Mouse (Mus musculus) forebrain, embryonic 12.5 days (tissue): Measurements from ENCODE around the gene Prcd. TPM values are rescaled to one million over a fixed set of nuclear protein-coding genes. Genes with fewer than 3 reads are reported as not detected.
A peak's percentile ranks its signal among the peaks of the same experiment; 100 is the strongest.
"Not testable (repeated sequence)": the region's sequence is repeated elsewhere in the genome, so short reads cannot be mapped to it uniquely, and the experiment has no call there.

Experiments
- ATAC-seq: fragments of 200-750 bp; cut with Nextera tagmentation; 2 replicates; pipeline ENCODE4 v1.8.0; 2017; ENCODE audit warnings: moderate TSS enrichment; ENCODE audit not compliant: low FRiP score
- H3K27ac ChIP-seq: fragments of 300-500 bp; sonication (generic); 2 replicates; pipeline ENCODE4 v1.5.1; 2016; ENCODE audit warnings: mild to moderate bottlenecking
- H3K27me3 ChIP-seq: fragments of 300-500 bp; sonication (generic); 2 replicates; pipeline ENCODE4 v1.6.1; 2016; ENCODE audit warnings: mild to moderate bottlenecking
- H3K36me3 ChIP-seq: fragments of 300-500 bp; sonication (generic); replicated peaks from 2 replicates; pipeline ENCODE4 v1.6.1; 2016; ENCODE audit warnings: mild to moderate bottlenecking
- H3K4me1 ChIP-seq: fragments of 300-500 bp; sonication (generic); 2 replicates; pipeline ENCODE4 v1.6.1; 2016
- H3K4me2 ChIP-seq: fragments of 300-500 bp; sonication (generic); 2 replicates; pipeline ENCODE4 v1.6.1; 2016; ENCODE audit warnings: mild to moderate bottlenecking, moderate library complexity
- H3K4me3 ChIP-seq: fragments of 300-500 bp; sonication (generic); replicated peaks from 2 replicates; pipeline ENCODE4 v1.5.1; 2016; ENCODE audit warnings: mild to moderate bottlenecking
- H3K9ac ChIP-seq: fragments of 300-500 bp; sonication (generic); 2 replicates; pipeline ENCODE4 v1.6.1; 2016; ENCODE audit warnings: mild to moderate bottlenecking
- H3K9me3 ChIP-seq: fragments of 300-500 bp; sonication (generic); 2 replicates; pipeline ENCODE4 v1.6.1; 2016
- WGBS: fragments of 180-500 bp; shearing (Covaris S2); methylation state at CpG from one replicate; pipeline ENCODE4 v1.1.7; 2016; 5-methylcytosine and 5-hydroxymethylcytosine counted together
- polyA plus RNA-seq: library from polyadenylated mRNA; unstranded; fragments of >200 nt; fragmentation: Nextera tagmentation; extraction: Ambion mirVana; gene quantifications from 2 replicates; pipeline ENCODE4 v1.2.1, GENCODE M21; 2016

The Prcd gene
- polyA plus RNA-seq, 1 experiment from 2014 or later = 1.3 TPM

GRCm38 (mm10) chr11:116668381-116668825 is 15.1 kb downstream of the Prcd start:
- no peak overlapping the region for H3K4me3 ChIP-seq
- no peak overlapping the region for H3K27ac ChIP-seq
- H3K27me3 ChIP-seq = peaks cover 7% of the 10 kb centered on the region; the same call in 1 of the 2 replicates
- H3K4me1 ChIP-seq = peaks cover 45% of the 10 kb centered on the region
- WGBS = 80% methylated on average over 10 of the region's 10 CpGs
- peaks cover under 1% of the 10 kb centered on the region; the same call in 1 of the 2 replicates for H3K36me3 ChIP-seq
- H3K4me2 ChIP-seq = no peak overlapping the region
- H3K9me3 ChIP-seq = no peaks in the 10 kb centered on the region
- ATAC-seq = no peak
- no peak overlapping the region for H3K9ac ChIP-seq

- Histone ChIP-seq H3K4me1 (peaks cover 43% of the 10 kb centered on the region), H3K4me3 (no peak overlapping the region), H3K27ac (no peak overlapping the region), H3K36me3 (peaks cover 5% of the 10 kb centered on the region), H3K9ac (no peak overlapping the region), H3K9me3 (no peaks in the 10 kb centered on the region), H3K27me3 (peaks cover 6% of the 10 kb centered on the region; the same call in 1 of the 2 replicates), H3K4me2 (no peak overlapping the region)
- ATAC-seq = no peak
- 36% methylated on average over 7 of the region's 7 CpGs for WGBS
Measured at GRCm38 (mm10) chr11:116668839-116669238, 15.5 kb downstream of the Prcd start.

- Histone ChIP-seq H3K36me3 (peaks cover 10% of the 10 kb centered on the region), H3K4me1 (peaks cover 43% of the 10 kb centered on the region), H3K9me3 (no peaks in the 10 kb centered on the region), H3K4me2 (no peak overlapping the region), H3K9ac (no peak overlapping the region), H3K4me3 (no peak overlapping the region), H3K27ac (no peak overlapping the region), H3K27me3 (peaks cover 4% of the 10 kb centered on the region; the same call in 1 of the 2 replicates)
- 57% methylated on average over 5 of the region's 5 CpGs for WGBS
- ATAC-seq = no peak
Measured at GRCm38 (mm10) chr11:116669316-116669715, 16.0 kb downstream of the Prcd start.

- no peak overlapping the region for H3K4me2 ChIP-seq
- 71% methylated on average over 13 of the region's 13 CpGs for WGBS
- ATAC-seq = no peak
- no peak overlapping the region for H3K4me3 ChIP-seq
- H3K9me3 ChIP-seq = no peaks in the 10 kb centered on the region
- peaks cover 4% of the 10 kb centered on the region; the same call in 1 of the 2 replicates for H3K27me3 ChIP-seq
- H3K27ac ChIP-seq = no peak overlapping the region
- H3K4me1 ChIP-seq = peaks cover 43% of the 10 kb centered on the region
- no peak overlapping the region for H3K9ac ChIP-seq
- H3K36me3 ChIP-seq = peaks cover 16% of the 10 kb centered on the region
Measured at GRCm38 (mm10) chr11:116669787-116670365, 16.5 kb downstream of the Prcd start.

- ATAC-seq = no peak
- peaks cover 21% of the 10 kb centered on the region for H3K36me3 ChIP-seq
- WGBS = 90% methylated on average over 7 of the region's 7 CpGs
- H3K27ac ChIP-seq = no peak overlapping the region
- no peak overlapping the region for H3K9ac ChIP-seq
- H3K4me3 ChIP-seq = no peak overlapping the region
- H3K9me3 ChIP-seq = no peaks in the 10 kb centered on the region
- peaks cover 43% of the 10 kb centered on the region for H3K4me1 ChIP-seq
- no peak overlapping the region for H3K4me2 ChIP-seq
- peaks cover 4% of the 10 kb centered on the region; the same call in 1 of the 2 replicates for H3K27me3 ChIP-seq
Measured at GRCm38 (mm10) chr11:116670386-116670785, 17.1 kb downstream of the Prcd start.

- Histone ChIP-seq H3K9me3 (no peaks in the 10 kb centered on the region), H3K4me2 (peak overlapping the region; percentile 90), H3K9ac (peak overlapping the region; percentile 91), H3K27ac (peak overlapping the region; percentile 57), H3K27me3 (peaks cover 4% of the 10 kb centered on the region; the same call in 1 of the 2 replicates), H3K36me3 (peaks cover 30% of the 10 kb centered on the region), H3K4me3 (peak overlapping the region; percentile 83), H3K4me1 (peaks cover 43% of the 10 kb centered on the region)
- ATAC-seq = peak; percentile 87
- 2% methylated on average over 45 of the region's 45 CpGs for WGBS
Measured at GRCm38 (mm10) chr11:116671112-116671844, 17.9 kb downstream of the Prcd start.

GRCm38 (mm10) chr11:116671845-116672434 is 18.6 kb downstream of the Prcd start:
- no peaks in the 10 kb centered on the region for H3K9me3 ChIP-seq
- under 1% methylated on average over 24 of the region's 24 CpGs for WGBS
- peak overlapping the region; percentile 91 for H3K9ac ChIP-seq
- H3K4me2 ChIP-seq = peak overlapping the region; percentile 90
- peaks cover 36% of the 10 kb centered on the region for H3K36me3 ChIP-seq
- peak; percentile 34 for ATAC-seq
- H3K27ac ChIP-seq = peak overlapping the region; percentile 19; the same call in 1 of the 2 replicates
- H3K4me3 ChIP-seq = peak overlapping the region; percentile 83
- peaks cover 4% of the 10 kb centered on the region; the same call in 1 of the 2 replicates for H3K27me3 ChIP-seq
- H3K4me1 ChIP-seq = peaks cover 43% of the 10 kb centered on the region

GRCm38 (mm10) chr11:116672595-116672994 is 19.3 kb downstream of the Prcd start:
- Histone ChIP-seq H3K4me3 (peak overlapping the region; percentile 83), H3K27me3 (peaks cover 4% of the 10 kb centered on the region; the same call in 1 of the 2 replicates), H3K4me2 (peak overlapping the region; percentile 90), H3K9ac (peak overlapping the region; percentile 91), H3K4me1 (peaks cover 43% of the 10 kb centered on the region), H3K36me3 (peaks cover 43% of the 10 kb centered on the region), H3K9me3 (no peaks in the 10 kb centered on the region), H3K27ac (no peak overlapping the region)
- no peak for ATAC-seq
- WGBS = 21% methylated on average over 7 of the region's 7 CpGs

GRCm38 (mm10) chr11:116673410-116673809 is 20.1 kb downstream of the Prcd start:
- Histone ChIP-seq H3K9ac (0 out of 2 replicates have a peak overlapping the region, but pooled peaks have one; percentile 91), H3K9me3 (no peaks in the 10 kb centered on the region), H3K27me3 (peaks cover 4% of the 10 kb centered on the region; the same call in 1 of the 2 replicates), H3K27ac (no peak overlapping the region), H3K4me1 (peaks cover 43% of the 10 kb centered on the region), H3K36me3 (peaks cover 48% of the 10 kb centered on the region), H3K4me2 (peak overlapping the region; percentile 90), H3K4me3 (no peak overlapping the region)
- no peak for ATAC-seq
- WGBS = 87% methylated on average over 2 of the region's 2 CpGs

GRCm38 (mm10) chr11:116674616-116675379 is 21.5 kb downstream of the Prcd start:
- Histone ChIP-seq H3K27me3 (peaks cover 3% of the 10 kb centered on the region; the same call in 1 of the 2 replicates), H3K4me3 (no peak overlapping the region), H3K4me1 (peaks cover 32% of the 10 kb centered on the region), H3K9ac (no peak overlapping the region), H3K27ac (no peak overlapping the region), H3K9me3 (no peaks in the 10 kb centered on the region), H3K36me3 (peaks cover 59% of the 10 kb centered on the region), H3K4me2 (no peak overlapping the region)
- ATAC-seq = no peak
- 86% methylated on average over 7 of the region's 7 CpGs for WGBS

GRCm38 (mm10) chr11:116675429-116675828 is 22.1 kb downstream of the Prcd start:
- ATAC-seq, H3K4me3 ChIP-seq, H3K4me2 ChIP-seq, H3K27ac ChIP-seq, H3K27me3 ChIP-seq, H3K9ac ChIP-seq, H3K9me3 ChIP-seq: not testable (repeated sequence)
- WGBS = 85% methylated on average over 6 of the region's 6 CpGs
- peaks cover 59% of the 10 kb centered on the region for H3K36me3 ChIP-seq
- H3K4me1 ChIP-seq = peaks cover 30% of the 10 kb centered on the region
